Mouse (Mus musculus) liver, embryonic 16.5 days (tissue): ENCODE results near the gene Diaph3. TPM values are rescaled to one million over a fixed set of nuclear protein-coding genes. Genes with fewer than 3 reads are reported as not detected.

Experiments
- ATAC-seq: fragments of 200-750 bp; cut with Nextera tagmentation; 2 replicates; pipeline ENCODE4 v1.8.0; 2017; ENCODE audit warnings: low read depth, mild to moderate bottlenecking, moderate number of reproducible peaks, moderate library complexity
- H3K27ac ChIP-seq: fragments of 300-500 bp; sonication (generic); 2 replicates; pipeline ENCODE4 v1.5.1; 2014; ENCODE audit warnings: mild to moderate bottlenecking, low read length
- H3K27me3 ChIP-seq: fragments of 300-500 bp; sonication (generic); 2 replicates; pipeline ENCODE4 v1.6.1; 2014; ENCODE audit warnings: low read depth, low read length, mixed read lengths; ENCODE audit not compliant: control insufficient read depth, insufficient read depth
- H3K36me3 ChIP-seq: fragments of 300-500 bp; sonication (generic); 2 replicates; pipeline ENCODE4 v1.6.1; 2014; ENCODE audit warnings: mild to moderate bottlenecking; ENCODE audit not compliant: control insufficient read depth, insufficient read depth
- H3K4me1 ChIP-seq: fragments of 300-500 bp; sonication (generic); 2 replicates; pipeline ENCODE4 v1.6.1; 2014; ENCODE audit warnings: low read depth, low read length, mixed read lengths; ENCODE audit not compliant: control insufficient read depth
- H3K4me2 ChIP-seq: fragments of 300-500 bp; sonication (generic); 2 replicates; pipeline ENCODE4 v1.6.1; 2014; ENCODE audit warnings: low read depth, low read length, mixed read lengths
- H3K4me3 ChIP-seq: fragments of 300-500 bp; sonication (generic); 2 replicates; pipeline ENCODE4 v1.5.1; 2014; ENCODE audit warnings: low read depth, mild to moderate bottlenecking, low read length
- H3K9ac ChIP-seq: fragments of 300-500 bp; sonication (generic); 2 replicates; pipeline ENCODE4 v1.6.1; 2014; ENCODE audit warnings: low read depth, low read length
- H3K9me3 ChIP-seq: fragments of 300-500 bp; sonication (generic); replicated peaks from 2 replicates; pipeline ENCODE4 v1.6.1; 2016; ENCODE audit warnings: low read length; ENCODE audit not compliant: control insufficient read depth
- WGBS: fragments of 180-500 bp; shearing (Covaris S2); extraction: QIAGEN DNeasy Blood & Tissue Kit; methylation state at CpG from one replicate; pipeline ENCODE4 v1.1.7; 2014; ENCODE audit not compliant: insufficient replicate concordance; 5-methylcytosine and 5-hydroxymethylcytosine counted together
- polyA plus RNA-seq: library from polyadenylated mRNA; unstranded; fragments of >200 nt; fragmentation: Nextera tagmentation; extraction: Ambion mirVana; gene quantifications from 2 replicates; pipeline ENCODE4 v1.2.1, GENCODE M21; 2015

The Diaph3 gene
- polyA plus RNA-seq, 1 experiment from 2014 or later: 15.2 TPM

GRCm38 (mm10) chr14:86642831-86643241 lies 498.2 kb downstream of the Diaph3 start:
- WGBS: 76% methylated on average over 7 of the region's 7 CpGs
- Histone ChIP-seq H3K4me3 (no peak overlapping the region), H3K27me3 (no peaks in the 10 kb centered on the region), H3K27ac (no peak overlapping the region), H3K4me1 (no peaks in the 10 kb centered on the region), H3K4me2 (no peak overlapping the region), H3K9me3 (no peaks in the 10 kb centered on the region), H3K36me3 (no peaks in the 10 kb centered on the region), H3K9ac (no peak overlapping the region)
- ATAC-seq: no peak

- H3K36me3 ChIP-seq: no peaks in the 10 kb centered on the region
- H3K9ac ChIP-seq: no peak overlapping the region
- 75% methylated on average over 3 of the region's 3 CpGs for WGBS
- H3K27ac ChIP-seq: no peak overlapping the region
- no peaks in the 10 kb centered on the region for H3K9me3 ChIP-seq
- no peak overlapping the region for H3K4me3 ChIP-seq
- H3K4me2 ChIP-seq: no peak overlapping the region
- H3K27me3 ChIP-seq: no peaks in the 10 kb centered on the region
- no peak for ATAC-seq
- no peaks in the 10 kb centered on the region for H3K4me1 ChIP-seq
Measured at GRCm38 (mm10) chr14:86641839-86642238, 499.2 kb downstream of the Diaph3 start.

GRCm38 (mm10) chr14:86640086-86640485 lies 500.9 kb downstream of the Diaph3 start:
- no peak overlapping the region for H3K9ac ChIP-seq
- no peak for ATAC-seq
- WGBS: 69% methylated on average over 5 of the region's 5 CpGs
- no peak overlapping the region for H3K27ac ChIP-seq
- no peaks in the 10 kb centered on the region for H3K4me1 ChIP-seq
- no peak overlapping the region for H3K4me2 ChIP-seq
- H3K36me3 ChIP-seq: no peaks in the 10 kb centered on the region
- H3K4me3 ChIP-seq: no peak overlapping the region
- no peaks in the 10 kb centered on the region for H3K27me3 ChIP-seq
- no peaks in the 10 kb centered on the region for H3K9me3 ChIP-seq

GRCm38 (mm10) chr14:86635594-86636140 lies 505.4 kb downstream of the Diaph3 start:
- WGBS: 18% methylated on average over 6 of the region's 6 CpGs
- ATAC-seq: no peak

GRCm38 (mm10) chr14:86635052-86635451 lies 506.0 kb downstream of the Diaph3 start:
- Histone ChIP-seq H3K27me3 (no peaks in the 10 kb centered on the region), H3K27ac (no peak overlapping the region), H3K9me3 (no peaks in the 10 kb centered on the region), H3K4me1 (no peaks in the 10 kb centered on the region), H3K9ac (no peak overlapping the region), H3K4me2 (no peak overlapping the region), H3K4me3 (no peak overlapping the region), H3K36me3 (no peaks in the 10 kb centered on the region)
- no peak for ATAC-seq
- WGBS: 60% methylated on average over 2 of the region's 2 CpGs

More at GRCm38 (mm10) chr14:86635594-86636140, 505.4 kb downstream of the Diaph3 start:
- Histone ChIP-seq H3K9ac (no peak overlapping the region), H3K4me1 (no peaks in the 10 kb centered on the region), H3K27me3 (no peaks in the 10 kb centered on the region), H3K4me2 (no peak overlapping the region), H3K9me3 (no peaks in the 10 kb centered on the region), H3K4me3 (no peak overlapping the region), H3K36me3 (no peaks in the 10 kb centered on the region), H3K27ac (no peak overlapping the region)

GRCm38 (mm10) chr14:86633799-86634198 lies 507.2 kb downstream of the Diaph3 start:
- Histone ChIP-seq H3K9ac (no peak overlapping the region), H3K4me1 (no peaks in the 10 kb centered on the region), H3K4me3 (no peak overlapping the region), H3K36me3 (no peaks in the 10 kb centered on the region), H3K4me2 (no peak overlapping the region), H3K27ac (no peak overlapping the region), H3K9me3 (no peaks in the 10 kb centered on the region), H3K27me3 (no peaks in the 10 kb centered on the region)
- ATAC-seq: no peak
- 54% methylated on average over 5 of the region's 5 CpGs for WGBS

GRCm38 (mm10) chr14:86624816-86625425 lies 516.1 kb downstream of the Diaph3 start:
- Histone ChIP-seq H3K4me1 (no peaks in the 10 kb centered on the region), H3K9ac (no peak overlapping the region), H3K27me3 (no peaks in the 10 kb centered on the region), H3K36me3 (no peaks in the 10 kb centered on the region), H3K27ac (no peak overlapping the region), H3K4me3 (no peak overlapping the region), H3K9me3 (no peaks in the 10 kb centered on the region), H3K4me2 (no peak overlapping the region)
- 66% methylated on average over 5 of the region's 5 CpGs for WGBS
- ATAC-seq: no peak

GRCm38 (mm10) chr14:86619637-86620036 lies 521.4 kb downstream of the Diaph3 start:
- H3K9ac ChIP-seq: no peak overlapping the region
- 61% methylated on average over 5 of the region's 5 CpGs for WGBS
- no peak for ATAC-seq
- no peaks in the 10 kb centered on the region for H3K27me3 ChIP-seq
- H3K27ac ChIP-seq: no peak overlapping the region
- H3K4me1 ChIP-seq: no peaks in the 10 kb centered on the region
- no peak overlapping the region for H3K4me2 ChIP-seq
- no peak overlapping the region for H3K4me3 ChIP-seq
- H3K36me3 ChIP-seq: no peaks in the 10 kb centered on the region
- H3K9me3 ChIP-seq: no peaks in the 10 kb centered on the region
